In genomic region chr1:161034435-161035280, GRCm38 (mm10) we compare ENCODE assay signal across 8 mouse cellular contexts. TPM values are rescaled to one million over a fixed set of nuclear protein-coding genes. Genes with fewer than 3 reads are reported as not detected.
A peak's percentile ranks its signal among the peaks of the same experiment; 100 is the strongest.
DNase-seq lines count a peak whose midpoint lies in the region; ATAC-seq and TF ChIP-seq lines count a peak whose summit lies in the region.

Gene Zbtb37, minus strand, starts transcription at chr1:161034849.

- H3K27ac ChIP-seq in forebrain, embryonic 16.5 days (ENCODE audit: low read length): peak within 1 kb of the TSS; percentile 94
- H3K27ac ChIP-seq in lung, embryonic 15.5 days: peak within 1 kb of the TSS; percentile 98

- H3K4me2 ChIP-seq in forebrain, embryonic 16.5 days (ENCODE audit: low read length): peak within 1 kb of the TSS; percentile 95
- peak within 1 kb of the TSS; percentile 67 for H3K4me2 ChIP-seq in lung, embryonic 15.5 days

- H3K27me3 ChIP-seq in G1E (ENCODE audit: insufficient read depth, low read length): no peaks in the 10 kb centered on the region
- H3K27me3 ChIP-seq in forebrain, embryonic 16.5 days (replicated peaks; ENCODE audit: control insufficient read depth, insufficient read depth, low read length): no peaks in the 10 kb centered on the region
- H3K27me3 ChIP-seq in lung, embryonic 15.5 days: no peaks in the 10 kb centered on the region

- H3K36me3 ChIP-seq in G1E (replicated peaks): peaks cover 66% of the 10 kb centered on the region
- H3K36me3 ChIP-seq in forebrain, embryonic 16.5 days (ENCODE audit: control insufficient read depth, insufficient read depth): peaks cover 29% of the 10 kb centered on the region
- H3K36me3 ChIP-seq in lung, embryonic 15.5 days: peaks cover 42% of the 10 kb centered on the region

- no peak for TF ChIP-seq CTCF in G1E (IDR thresholded peaks at IDR 0.05; ENCODE audit: low read depth, low read length)

- DNase-seq in G1E (ENCODE audit: low spot score): peak; percentile 63
- DNase-seq in cerebellum, adult 18-20 months: peak; percentile 96 to 97
- DNase-seq in heart, postnatal 4 days: peak; percentile 99
- DNase-seq in layer of hippocampus, adult 8-10 months (ENCODE audit: low spot score in 2 of 2): peak; percentile 97 to 98
- DNase-seq in ovary, adult 18-20 months (ENCODE audit: low spot score): peak; percentile 99
- DNase-seq in thymus, postnatal 0 days (ENCODE audit: low spot score): peak; percentile 100

- ATAC-seq in G1E (ENCODE audit: extremely low read depth, insufficient number of reproducible peaks, low FRiP score, poor library complexity, severe bottlenecking): peak; percentile 69
- ATAC-seq in forebrain, embryonic 16.5 days: peak; percentile 92
- ATAC-seq in lung, embryonic 15.5 days (ENCODE audit: borderline replicate concordance, extremely low read depth, low FRiP score, low TSS enrichment): peak; percentile 93

- WGBS in forebrain, embryonic 16.5 days: under 1% methylated on average over 65 of the region's 76 CpGs
- under 1% methylated on average over 74 of the region's 76 CpGs for WGBS in lung, embryonic 15.5 days

- H3K9ac ChIP-seq in forebrain, embryonic 16.5 days (replicated peaks; ENCODE audit: low read depth, low read length): peak within 1 kb of the TSS; percentile 91
- peak within 1 kb of the TSS; percentile 90 for H3K9ac ChIP-seq in lung, embryonic 15.5 days

- H3K4me1 ChIP-seq in G1E (ENCODE audit: insufficient read depth, low read depth, low read length): peaks cover 30% of the 10 kb centered on the region
- peaks cover 25% of the 10 kb centered on the region for H3K4me1 ChIP-seq in forebrain, embryonic 16.5 days (replicated peaks; ENCODE audit: control insufficient read depth, insufficient read depth, low read length)
- peaks cover 17% of the 10 kb centered on the region; the same call in 1 of the 2 replicates for H3K4me1 ChIP-seq in lung, embryonic 15.5 days

- H3K9me3 ChIP-seq in G1E (replicated peaks): no peaks in the 10 kb centered on the region
- H3K9me3 ChIP-seq in forebrain, embryonic 16.5 days (ENCODE audit: control insufficient read depth, low read length): no peaks in the 10 kb centered on the region
- no peaks in the 10 kb centered on the region for H3K9me3 ChIP-seq in lung, embryonic 15.5 days

- peak within 1 kb of the TSS; percentile 91 for H3K4me3 ChIP-seq in G1E (ENCODE audit: low read depth, low read length)
- peak within 1 kb of the TSS; percentile 86 for H3K4me3 ChIP-seq in forebrain, embryonic 16.5 days (replicated peaks; ENCODE audit: low read length)
- peak within 1 kb of the TSS; percentile 64 for H3K4me3 ChIP-seq in lung, embryonic 15.5 days

RNA-seq across cellular contexts. Expression of gene Zbtb37, which starts in this region (rescaled TPM):
- total RNA-seq in G1E (2014; fragmentation: Nextera tagmentation) (11.1 and 11.6 TPM in 2 replicates), G1E (2017) (5.8 and 8.5 TPM in 2 replicates)
- 0.08 and 0.21 TPM in 2 replicates for polyA plus RNA-seq in G1E (2012)
- polyA plus RNA-seq in forebrain, embryonic 16.5 days (2015; fragmentation: Nextera tagmentation; extraction: Ambion mirVana): 14.3 and 16.9 TPM in 2 replicates
- 10 to 100 TPM; 17.2 to 18.3 TPM for total RNA-seq in heart, postnatal 4 days (2021)
- total RNA-seq in layer of hippocampus, adult 8-10 months (2022): 10 to 100 TPM; 23.1 to 26.9 (median 23.6) TPM
- 8.1 and 9.0 TPM in 2 replicates for polyA plus RNA-seq in lung, embryonic 15.5 days (2015; fragmentation: Nextera tagmentation; extraction: Ambion mirVana)
- 4.1 and 5.2 TPM in 2 replicates for polyA plus RNA-seq in thymus, postnatal 0 days (2015; fragmentation: Nextera tagmentation; extraction: Ambion mirVana)

Comparison
In these comparisons a context has a peak if more than half of its experiments do, and no peak if none do; other contexts are left out.
1. Peak in every context shown above with its lines: DNase-seq, ATAC-seq, H3K4me3 ChIP-seq and H3K27ac ChIP-seq.